Mouse (Mus musculus): ENCODE measurements around the gene Accs.

Accs gene

DNA sequence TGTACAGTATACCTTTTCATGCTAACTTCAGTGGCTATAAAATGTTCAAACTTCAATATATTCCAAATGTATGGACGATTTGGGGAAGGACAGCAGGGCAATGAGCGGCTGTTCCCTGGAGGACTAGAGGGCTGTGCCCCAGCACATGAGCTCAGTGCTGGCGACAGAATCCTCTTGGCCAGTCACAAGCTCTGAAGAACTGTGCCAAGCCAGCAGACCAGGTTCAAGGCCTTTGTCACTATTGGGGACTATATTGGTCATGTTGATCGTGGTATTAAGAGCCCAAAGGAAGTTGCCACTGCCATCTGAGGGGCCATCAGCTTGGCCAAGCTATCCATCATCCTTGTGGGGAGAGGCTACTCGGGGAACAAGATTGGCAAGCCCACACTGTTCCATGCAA, 55.4 kb downstream of the Accs start:
- DNase-seq (ENCODE audit: low read depth, low spot score), result no peak

DNA sequence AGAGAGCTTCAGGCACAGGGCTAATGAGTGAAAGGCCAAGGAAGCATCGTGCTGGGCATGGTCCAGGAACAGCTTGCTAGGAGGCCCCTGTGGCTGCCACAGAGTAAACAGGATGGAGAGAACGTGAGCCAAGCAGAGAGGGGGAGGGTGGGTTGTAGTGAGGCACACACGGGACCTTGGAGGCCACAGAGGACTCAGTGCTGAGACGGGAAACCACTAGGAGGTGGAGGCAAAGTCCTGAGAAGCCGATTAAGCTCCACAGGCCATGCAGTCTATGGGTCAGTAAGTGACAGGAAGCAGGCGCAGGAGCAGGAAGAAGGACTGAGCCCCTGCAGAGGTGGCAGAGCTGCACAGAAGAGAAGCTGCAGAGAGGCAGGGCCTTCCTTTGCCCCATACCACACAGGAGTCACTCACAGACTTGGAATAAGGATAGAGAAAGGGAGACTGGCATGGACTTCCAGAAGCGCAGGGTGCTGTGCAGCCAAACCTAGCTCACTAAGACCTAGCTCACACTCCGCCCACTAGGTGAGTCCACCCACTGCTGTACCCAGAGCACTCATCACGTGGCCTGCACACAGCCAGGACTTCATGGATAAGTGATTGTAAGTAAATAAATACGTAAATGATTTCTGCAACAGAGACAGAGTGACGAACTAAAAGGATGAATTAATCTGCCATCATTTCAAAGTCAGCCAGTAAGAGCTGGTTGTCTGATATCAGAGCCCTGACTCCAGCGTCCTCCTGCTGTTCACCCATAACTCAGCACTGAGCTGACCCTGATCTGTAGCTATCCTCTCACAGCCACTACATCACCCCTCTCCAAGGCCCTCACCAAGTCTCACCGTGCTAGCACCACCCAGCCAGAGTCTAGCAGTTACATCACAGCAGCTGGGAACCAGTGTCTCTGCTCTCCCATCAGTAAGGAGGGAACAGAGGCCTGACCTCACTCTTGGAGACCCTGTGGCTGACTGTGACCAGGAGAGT, 57.9 kb downstream of the Accs start:
- peak; percentile 97 for DNase-seq (ENCODE audit: low read depth, low spot score)

DNA sequence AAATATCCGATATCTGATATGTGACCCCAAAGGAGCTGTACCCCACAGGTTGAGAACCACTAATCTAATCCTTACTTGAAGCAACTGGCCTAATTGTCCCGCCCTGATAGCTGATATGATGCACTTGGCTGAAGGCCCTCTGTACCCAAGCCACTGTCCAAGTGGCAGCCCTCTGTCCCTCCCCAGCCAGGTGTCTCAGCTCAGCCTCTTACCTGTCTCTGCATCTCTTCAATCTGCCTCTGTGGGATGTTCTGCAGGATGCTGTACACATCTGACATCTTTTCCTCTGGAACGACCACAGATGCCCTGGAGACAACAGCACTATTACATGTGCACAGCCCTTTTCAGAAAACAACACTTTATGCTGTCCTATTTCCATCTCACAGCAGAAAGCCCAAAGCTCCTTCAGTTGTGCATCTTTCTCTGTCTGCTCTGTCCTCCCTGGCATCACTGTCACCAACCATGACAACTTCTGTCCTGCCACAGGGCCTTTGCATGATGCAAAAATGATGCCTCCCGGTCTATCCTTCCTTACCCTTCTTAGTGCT, 58.9 kb downstream of the Accs start:
- peak; percentile 78 for DNase-seq (ENCODE audit: low read depth, low spot score)

DNA sequence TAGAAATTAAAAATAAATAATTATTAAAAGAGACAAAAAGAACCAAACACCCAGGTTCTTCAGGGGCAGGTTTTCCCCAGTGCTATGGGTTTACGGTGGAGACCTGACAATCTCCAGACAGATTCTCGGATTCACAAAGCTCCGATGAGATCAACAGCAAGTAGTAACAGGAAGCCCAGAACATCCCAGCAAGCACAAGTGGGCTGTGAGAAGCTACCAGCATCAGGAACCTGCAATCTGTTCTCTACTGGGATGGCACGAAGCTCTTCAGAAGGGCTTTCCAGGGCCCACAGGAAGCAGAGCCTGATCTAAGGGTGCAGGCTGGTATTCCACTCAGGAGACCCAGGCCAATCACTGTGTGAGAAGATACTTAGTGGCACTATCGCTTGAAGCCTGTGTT, 61.2 kb downstream of the Accs start:
- DNase-seq (ENCODE audit: low read depth, low spot score), result peak; percentile 62

DNA sequence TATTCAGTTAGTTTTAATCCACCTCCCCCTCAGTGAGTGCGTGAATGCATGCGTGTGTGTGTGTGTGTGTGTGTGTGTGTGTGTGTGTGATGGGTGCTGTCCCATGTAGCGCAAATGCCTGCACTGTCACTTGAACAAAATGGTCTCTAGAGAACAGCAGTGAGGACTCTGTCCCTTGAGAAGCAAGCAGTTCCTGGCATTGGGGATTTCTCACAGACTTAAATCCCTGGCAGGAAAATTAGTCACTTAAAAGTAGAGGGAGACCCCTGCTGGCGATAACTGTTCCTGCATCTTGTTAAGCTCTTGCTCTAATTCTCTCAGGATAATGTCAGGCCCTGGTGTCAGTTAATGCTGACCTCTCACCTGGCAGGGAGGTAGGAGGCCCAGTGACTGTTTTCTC, 63.6 kb downstream of the Accs start:
- DNase-seq (ENCODE audit: low read depth, low spot score), result peak; percentile 98

DNA sequence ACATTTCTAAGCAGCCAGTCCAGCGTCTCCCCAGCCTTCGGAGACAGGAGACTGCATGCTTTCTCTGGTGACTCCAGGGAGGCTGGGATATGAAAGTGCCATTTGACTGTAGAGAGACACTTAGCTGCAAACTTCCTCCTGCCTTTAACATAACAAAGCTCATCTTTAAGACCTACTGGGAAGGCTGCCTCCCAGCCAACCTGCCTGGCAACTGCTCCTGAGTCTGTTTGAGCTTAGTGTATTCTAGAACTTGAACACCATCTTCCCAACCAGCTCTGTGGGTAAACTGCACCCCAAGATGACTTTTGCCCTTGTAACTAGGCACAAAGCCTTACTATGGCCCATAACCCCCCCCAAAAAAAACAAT, 64.3 kb downstream of the Accs start:
- DNase-seq (ENCODE audit: low read depth, low spot score), result no peak

DNA sequence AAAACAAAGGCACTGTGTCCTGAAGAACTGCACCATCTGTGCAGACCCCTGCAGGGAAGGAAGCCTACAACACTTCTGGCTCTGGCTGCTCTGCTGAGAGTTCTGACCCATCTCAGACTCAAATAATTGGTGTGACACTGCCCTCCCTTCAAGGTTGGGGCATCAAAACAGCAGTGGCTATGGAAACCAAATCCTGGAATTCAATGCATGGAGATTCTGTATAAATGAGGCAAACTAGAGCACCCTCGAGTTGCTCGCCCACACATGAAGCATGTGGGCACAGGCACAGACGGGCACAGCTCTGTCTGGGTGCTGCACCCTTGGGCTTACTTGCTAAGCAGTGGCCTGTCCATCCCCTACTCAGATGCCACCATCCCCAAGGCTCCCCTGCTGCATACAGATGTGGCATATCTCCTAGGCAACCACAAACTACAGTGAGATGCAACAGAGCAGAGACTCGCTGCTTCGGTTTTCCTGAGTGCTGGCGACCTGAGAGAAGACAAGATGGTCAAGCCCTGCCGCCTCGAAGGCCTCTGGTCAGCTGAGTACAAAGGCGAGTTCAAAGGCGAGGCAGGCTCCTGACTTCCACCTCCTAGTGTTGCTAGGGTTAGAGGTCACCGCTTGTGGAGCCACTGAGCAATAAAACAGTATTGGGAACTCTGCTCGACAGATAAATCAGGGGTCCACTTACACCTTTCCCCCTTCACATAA, 64.9 kb downstream of the Accs start:
- peak; percentile 85 for DNase-seq (ENCODE audit: low read depth, low spot score)

DNA sequence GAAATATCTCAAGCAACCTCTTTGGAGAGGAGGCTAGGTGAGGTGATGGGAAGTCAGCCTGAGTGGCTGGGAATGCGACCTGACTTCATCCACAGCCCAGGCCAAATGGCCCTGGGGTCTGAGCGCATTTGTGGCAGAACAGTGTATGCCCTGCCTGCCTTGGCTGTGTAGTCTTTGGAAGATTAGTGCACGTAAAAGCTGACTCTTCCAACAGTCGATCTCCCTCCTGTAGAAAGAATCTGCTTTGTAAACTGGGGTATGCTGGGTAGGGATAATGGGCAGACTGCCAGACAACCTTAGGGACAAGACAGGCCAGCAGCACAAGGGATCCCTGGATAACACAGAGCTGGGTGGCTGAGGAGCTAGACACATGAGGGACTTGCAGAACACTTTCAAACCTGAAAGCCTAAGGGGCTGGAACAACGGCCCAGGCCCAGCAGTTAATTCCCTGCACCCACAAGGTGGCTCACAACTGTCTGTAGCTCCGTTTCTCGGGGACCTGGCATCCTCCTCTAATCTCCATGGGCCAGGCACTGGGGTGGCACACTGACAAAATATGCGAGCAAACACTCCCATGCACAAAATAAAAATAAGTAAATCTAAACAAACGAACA, 65.7 kb downstream of the Accs start:
- DNase-seq (ENCODE audit: low read depth, low spot score), result no peak

Measured in brain, adult 2 months (tissue).